Mouse (Mus musculus) cerebellum, adult 11 months (tissue): ENCODE results near the gene Pea15a.
A peak's percentile ranks its signal among the peaks of the same experiment; 100 is the strongest.

Experiments used
- DNase-seq: peaks from one replicate; pipeline ENCODE4 v3.0.0; 2022

Pea15a gene

GRCm38 (mm10) chr1:172172381-172172780, 34.2 kb downstream of the Pea15a start:
- DNase-seq = no peak

DNA sequence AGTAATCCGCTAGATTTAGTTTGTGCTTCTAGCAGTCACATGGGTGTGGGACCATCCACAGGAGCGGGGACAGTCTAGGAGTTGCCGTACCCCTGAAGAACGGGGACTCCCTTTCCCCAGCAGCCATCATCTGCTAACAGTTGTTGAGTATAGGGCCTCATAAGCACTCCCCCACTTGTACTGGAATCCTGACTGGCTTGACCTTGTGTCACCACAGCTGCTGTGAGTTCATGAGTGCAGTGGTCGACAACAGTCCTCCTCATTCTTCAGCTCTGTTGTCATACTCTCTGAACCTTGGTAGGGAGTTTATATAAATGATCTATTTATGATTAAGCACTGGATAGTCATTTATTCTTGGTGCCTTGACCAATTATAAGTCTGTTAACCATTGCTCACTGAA, 36.8 kb downstream of the Pea15a start:
- DNase-seq = no peak

- DNase-seq = no peak
Measured at GRCm38 (mm10) chr1:172167911-172168310, 38.7 kb downstream of the Pea15a start.

DNA sequence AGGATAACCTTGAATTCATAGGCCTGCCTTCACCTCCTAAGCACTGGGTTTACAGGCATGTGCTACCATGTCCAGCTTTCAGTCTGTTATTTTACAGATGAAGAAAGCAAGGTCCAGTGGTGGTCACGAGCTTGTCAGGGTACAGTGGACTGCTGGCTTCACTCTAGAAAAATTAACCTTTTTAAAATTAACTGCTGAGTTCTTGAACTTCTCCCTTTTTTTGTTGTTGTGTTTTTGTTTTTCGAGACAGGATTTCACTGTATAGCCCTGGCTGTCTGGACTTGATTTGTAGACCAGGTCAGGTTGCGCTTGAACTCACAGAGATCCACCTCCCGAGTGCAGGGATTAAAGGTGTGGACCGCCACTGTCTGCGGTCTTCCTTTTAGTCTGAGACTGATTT, 43.6 kb downstream of the Pea15a start:
- no peak for DNase-seq

GRCm38 (mm10) chr1:172162009-172162408, 44.6 kb downstream of the Pea15a start:
- DNase-seq = peak; percentile 39

- no peak for DNase-seq
Measured at GRCm38 (mm10) chr1:172160508-172160907, 46.1 kb downstream of the Pea15a start.

DNA sequence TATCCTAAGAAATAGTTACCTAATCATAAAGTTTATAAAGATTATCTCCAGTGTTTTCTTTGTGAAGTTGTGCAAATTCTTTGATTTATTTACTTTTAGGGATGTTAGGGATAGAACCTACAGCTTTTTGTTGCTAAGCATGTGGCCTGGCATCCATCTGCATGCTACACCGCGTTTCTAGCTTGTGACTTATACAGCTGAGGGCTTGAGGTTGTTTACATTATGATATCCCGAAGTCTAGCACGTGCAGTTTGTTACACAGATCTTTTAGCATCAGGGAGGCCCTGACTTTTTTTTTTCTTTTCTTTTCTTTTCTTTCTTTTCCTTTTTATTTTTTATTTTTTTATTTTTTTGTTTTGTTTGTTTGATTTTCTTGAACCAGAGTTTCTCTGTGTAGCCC, 46.6 kb downstream of the Pea15a start:
- DNase-seq = no peak

DNA sequence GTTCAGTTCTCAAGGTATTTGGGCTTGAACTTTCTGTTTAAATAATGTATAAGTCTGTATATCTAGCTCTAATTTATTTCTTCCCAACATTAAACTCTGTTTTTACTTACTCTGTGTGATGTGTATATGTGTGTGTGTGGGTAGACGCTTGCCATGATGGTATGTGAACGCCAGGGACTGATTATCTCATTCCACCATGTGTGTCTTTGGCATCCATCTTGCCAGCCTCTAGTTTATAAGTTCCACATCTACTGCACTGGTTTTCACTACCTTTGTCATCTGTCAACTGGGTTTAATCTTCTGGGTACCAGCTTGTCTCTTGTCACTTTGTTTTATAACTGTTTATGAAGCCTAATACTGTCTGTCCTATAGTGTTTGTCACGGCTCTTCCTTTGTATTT, 51.1 kb downstream of the Pea15a start:
- DNase-seq = no peak

DNA sequence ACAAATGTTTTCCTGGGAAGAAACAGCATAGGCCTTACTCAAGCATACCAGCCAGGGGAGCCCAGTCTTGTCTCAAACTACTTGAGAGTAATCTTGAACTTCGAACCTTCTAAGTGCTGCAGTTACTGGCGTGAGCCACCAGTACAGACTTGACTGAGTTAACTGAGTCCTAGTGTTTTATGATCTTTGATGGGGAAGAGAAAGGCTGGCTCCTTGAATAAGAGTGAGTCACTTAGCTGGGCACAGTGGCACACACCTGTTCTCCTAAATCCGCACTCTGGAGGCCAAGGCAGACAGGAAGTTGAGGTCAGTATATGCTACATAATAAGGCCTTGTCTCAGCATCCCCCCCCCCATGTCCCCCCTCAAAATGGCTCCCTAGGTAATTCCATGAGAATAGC, 52.1 kb downstream of the Pea15a start:
- DNase-seq = no peak

DNA sequence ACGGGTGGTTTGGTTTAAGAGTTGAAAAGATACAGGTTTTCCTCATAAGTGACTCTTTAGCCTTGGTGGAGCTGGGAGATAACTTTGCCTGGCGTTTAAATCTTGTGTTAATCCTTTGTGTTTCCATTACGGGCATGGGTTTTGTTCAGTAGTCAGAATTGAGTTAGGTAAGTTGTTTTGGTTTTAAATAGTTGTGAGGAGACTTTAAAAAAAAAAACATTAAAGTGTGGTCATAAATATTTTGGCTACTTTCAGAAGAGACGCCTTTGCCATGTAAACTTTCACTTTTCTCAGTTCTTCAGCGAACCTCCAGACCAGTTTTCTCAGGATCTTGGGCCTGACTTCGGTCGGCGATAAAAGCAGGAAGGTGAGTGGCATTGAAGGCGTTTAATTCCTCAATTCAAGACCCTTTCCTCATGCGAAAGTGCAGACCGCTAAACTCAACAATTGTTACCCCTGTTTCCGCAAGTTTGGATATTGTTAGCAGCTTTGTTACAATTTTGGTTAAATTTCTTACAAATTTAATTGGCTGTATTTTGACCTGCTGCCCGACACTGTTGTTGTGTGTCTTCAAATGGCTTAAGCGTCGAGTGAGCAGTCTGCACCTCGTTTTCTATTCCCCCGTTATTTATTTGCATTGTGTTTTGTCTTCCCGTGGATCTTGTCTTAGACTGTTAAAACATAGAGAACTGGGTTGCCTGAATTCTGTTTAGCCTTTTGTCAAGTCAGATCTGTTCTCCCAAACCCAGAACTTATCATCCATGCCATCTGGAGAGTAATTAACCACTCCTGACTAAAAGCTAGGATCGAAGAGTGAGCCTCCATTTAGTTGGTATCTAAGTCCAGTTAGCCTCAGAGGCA, 57.4 kb downstream of the Pea15a start:
- no peak for DNase-seq

GRCm38 (mm10) chr1:172148279-172148954, 58.2 kb downstream of the Pea15a start:
- DNase-seq = no peak

GRCm38 (mm10) chr1:172147835-172148278, 58.7 kb downstream of the Pea15a start, which contains the start of gene Dcaf8:
TSS of gene Dcaf8 (plus strand) at chr1:172148084.
- peak; percentile 95 for DNase-seq
